Mouse (Mus musculus) A20 (cell line): Measurements from ENCODE around the gene Scaf1.
A peak's percentile ranks its signal among the peaks of the same experiment; 100 is the strongest.

Experiments
- DNase-seq: peaks from one replicate; pipeline ENCODE4 v3.0.0-alpha.2; 2011; ENCODE audit warnings: low read depth, low spot score

The Scaf1 gene

DNA sequence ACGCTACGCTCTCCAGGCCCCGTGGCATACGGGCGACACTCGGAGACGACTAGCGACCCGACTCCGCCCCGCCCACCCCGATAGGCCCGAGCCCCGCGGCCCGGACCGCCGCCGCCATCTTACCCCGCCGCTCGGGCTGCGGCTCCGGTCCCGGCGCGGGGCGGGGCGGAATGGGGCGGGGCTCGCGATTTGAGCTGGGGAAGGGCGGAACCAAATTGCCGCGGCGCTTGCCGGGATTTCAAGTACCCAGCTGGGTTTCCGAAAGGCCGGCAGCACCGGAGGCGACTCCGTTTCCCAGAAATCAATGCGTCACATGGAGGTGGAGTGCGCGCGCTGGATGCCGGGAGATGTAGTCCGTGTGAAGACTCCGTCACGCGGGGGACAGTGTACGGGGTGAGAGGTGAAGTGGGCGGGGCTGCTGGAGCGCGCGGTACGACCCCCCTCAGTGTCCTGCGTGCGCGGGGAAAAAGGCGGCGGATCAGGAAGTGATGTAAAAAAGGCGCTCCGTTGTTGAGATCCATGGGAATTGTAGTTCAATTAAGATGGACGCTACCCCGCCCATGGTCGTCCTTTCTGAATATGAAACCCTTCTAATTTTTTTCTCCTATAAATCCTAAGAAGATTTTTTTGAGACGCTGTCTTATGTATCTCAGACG lies at the start of gene Scaf1:
Gene Scaf1 (minus strand): TSS at position 407 of the 656 bp plus-strand sequence.
- peak; percentile 100 for DNase-seq

GRCm38 (mm10) chr7:45062239-45062835 lies 46.2 kb upstream of the Scaf1 start, which contains the start of the genes Nosip and Prrg2:
Gene Nosip, plus strand, starts transcription at chr7:45062429.
Gene Prrg2, minus strand, starts transcription at chr7:45062677.
- DNase-seq = peak; percentile 99

- peak; percentile 37 for DNase-seq
Measured at GRCm38 (mm10) chr7:45061532-45062075, 45.4 kb upstream of the Scaf1 start.

- no peak for DNase-seq
Measured at GRCm38 (mm10) chr7:45060632-45061122, 44.5 kb upstream of the Scaf1 start.

GRCm38 (mm10) chr7:45058607-45059571 lies 42.7 kb upstream of the Scaf1 start:
- no peak for DNase-seq

- no peak for DNase-seq
Measured at GRCm38 (mm10) chr7:45056972-45057348, 40.8 kb upstream of the Scaf1 start.

GRCm38 (mm10) chr7:45056329-45056971 lies 40.3 kb upstream of the Scaf1 start:
- no peak for DNase-seq

DNA sequence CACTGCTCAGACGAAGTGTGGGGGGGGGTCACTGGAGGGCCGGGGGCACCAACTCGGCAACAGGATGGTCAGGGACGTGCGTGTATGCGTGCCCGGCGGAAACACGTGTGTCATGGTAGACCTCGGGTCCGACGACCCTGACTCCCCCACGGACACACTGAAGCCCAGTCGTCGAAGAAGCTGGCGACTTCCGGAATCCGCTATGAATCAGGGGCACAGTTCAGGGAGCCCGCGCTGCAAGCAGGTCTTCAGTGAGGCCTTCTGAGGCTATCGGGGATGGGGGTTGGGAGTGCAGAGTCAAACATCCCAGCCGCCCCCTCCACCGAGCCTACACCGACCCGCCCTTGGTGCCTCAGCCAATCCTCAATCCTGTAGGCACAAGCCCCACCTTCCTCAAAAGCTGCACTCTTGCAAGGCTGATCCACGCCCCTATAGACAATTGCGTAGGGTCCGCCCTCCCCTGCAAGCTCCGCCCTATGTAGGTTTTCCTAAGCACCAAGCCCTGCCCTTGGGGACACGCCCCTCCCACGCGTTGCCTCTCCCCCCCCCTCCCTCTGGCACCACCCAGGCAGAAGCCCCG lies 37.9 kb upstream of the Scaf1 start:
- peak; percentile 99 for DNase-seq

DNA sequence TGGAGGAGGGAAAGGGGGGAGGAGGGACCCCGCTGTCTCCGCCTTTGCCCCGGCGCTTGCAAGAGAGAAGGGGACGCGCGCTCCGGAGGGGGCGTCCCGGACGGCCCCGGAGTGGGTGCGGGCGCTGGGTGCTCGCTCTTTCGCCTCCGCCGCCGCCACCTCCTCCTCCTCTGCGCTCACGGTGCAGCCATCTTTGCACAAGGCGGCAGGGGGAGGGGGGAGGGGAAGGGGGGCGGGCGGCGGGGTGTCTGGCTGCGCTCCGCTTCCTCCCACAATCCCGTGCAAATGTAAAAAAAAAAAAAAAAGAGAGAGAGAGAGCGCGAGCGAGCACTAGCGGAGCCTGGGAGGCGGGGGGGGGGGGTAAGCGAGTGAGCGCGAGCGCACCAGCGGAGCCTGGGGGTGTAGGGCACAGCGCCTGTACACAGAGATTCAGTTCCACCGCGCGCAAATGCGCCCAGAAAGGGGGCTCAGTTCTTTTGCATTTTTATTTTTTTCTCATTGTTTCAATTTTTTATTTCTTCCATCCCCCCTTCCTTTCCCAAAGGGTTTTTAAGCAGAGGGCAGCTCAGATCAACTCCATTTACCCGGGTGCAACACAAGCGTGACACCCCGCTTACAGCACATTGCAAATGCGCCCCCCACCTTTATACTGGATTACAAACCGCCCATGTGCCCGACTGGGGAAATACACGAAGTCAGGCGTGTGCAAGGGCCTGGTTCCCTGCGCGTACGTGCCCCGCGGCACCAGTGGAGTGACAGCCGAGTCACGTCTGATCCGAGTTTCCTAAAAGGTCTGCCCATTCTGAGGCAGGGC lies 37.2 kb upstream of the Scaf1 start:
- peak; percentile 93 for DNase-seq

- no peak for DNase-seq
Measured at GRCm38 (mm10) chr7:45052862-45053116, 36.6 kb upstream of the Scaf1 start, which contains the start of gene Prr12. Gene Prr12, minus strand, starts transcription at chr7:45052881.

- DNase-seq = peak; percentile 74
Measured at GRCm38 (mm10) chr7:45052181-45052861, 36.2 kb upstream of the Scaf1 start.

GRCm38 (mm10) chr7:45051601-45051974 lies 35.4 kb upstream of the Scaf1 start:
- no peak for DNase-seq

DNA sequence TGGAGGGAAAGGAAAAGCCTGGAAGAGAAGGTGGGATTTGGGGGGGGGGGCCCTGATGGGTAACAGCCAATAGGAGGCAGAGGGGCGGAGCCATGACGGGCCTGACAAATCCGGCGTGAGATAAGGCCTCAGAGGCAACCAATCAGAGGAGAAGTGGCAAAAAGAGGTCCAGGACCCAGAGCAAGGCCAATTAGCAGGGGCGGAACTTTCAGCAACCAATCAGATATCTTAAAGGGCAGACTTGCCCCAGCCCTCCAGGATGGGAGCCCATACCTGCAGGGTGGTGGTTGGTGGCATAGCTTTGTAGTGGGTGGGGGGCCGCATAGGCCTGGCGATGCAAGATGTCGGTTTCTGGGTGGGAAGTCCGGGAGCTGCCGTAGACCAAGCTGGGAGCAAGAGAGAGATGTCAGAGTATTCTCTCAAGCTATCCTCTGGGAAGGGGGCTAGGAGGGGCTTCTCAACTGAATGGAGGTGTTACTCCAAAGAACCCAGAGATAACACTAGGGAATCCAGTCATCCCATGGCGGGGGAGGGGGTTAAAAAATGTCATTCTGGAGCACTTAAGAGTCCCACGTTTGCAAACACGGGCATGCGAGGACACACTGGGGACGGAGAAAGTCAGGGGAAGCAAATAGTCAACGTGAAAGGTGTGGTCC lies 34.9 kb upstream of the Scaf1 start:
- DNase-seq = peak; percentile 92

- no peak for DNase-seq
Measured at GRCm38 (mm10) chr7:45048923-45049657, 32.9 kb upstream of the Scaf1 start.

DNA sequence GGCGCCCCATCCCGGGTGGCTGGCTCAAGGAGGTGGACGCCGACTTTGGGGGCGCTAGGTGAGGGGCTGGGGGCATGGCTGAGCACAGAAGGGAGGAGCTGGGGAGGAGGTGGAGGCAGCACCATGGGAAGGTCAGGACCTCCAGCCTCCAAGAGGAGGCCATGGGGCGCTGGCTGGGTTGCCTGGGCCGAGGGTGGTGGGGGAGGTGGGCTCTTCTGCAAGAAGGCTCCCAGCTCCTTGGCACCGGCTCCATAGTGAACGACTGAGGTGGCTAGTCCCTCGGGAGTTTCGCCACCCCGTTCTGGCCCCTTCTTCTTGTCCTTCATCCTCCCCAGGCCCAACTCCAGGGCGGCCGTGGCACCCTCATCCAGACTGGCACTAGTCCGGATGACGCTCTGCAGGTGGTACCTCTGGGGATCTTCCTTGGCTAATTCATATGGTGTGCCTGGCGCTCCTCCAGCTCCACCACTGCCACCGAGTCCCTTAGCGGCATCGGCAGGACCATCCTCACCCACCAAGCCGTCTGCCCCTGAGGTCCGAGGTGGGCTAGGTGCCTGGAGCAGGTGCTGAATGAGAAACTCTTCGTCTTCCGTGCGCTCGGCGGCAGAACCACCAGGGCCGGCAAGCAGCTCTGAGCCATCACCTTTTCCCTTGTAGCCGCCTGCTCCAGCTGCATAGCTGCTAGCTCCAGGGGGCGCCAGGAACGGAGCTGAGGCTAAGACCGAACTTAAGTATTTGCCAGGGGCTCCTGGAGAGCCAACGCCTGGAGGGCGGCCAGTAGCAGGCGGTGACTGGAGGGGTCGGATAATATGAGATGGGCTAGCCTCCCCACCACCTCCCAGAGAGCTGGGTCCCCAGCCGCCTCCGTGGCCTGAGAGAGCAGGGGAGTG lies 32.1 kb upstream of the Scaf1 start:
- no peak for DNase-seq

- no peak for DNase-seq
Measured at GRCm38 (mm10) chr7:45047491-45047890, 31.3 kb upstream of the Scaf1 start.

- DNase-seq = no peak
Measured at GRCm38 (mm10) chr7:45046853-45047350, 30.7 kb upstream of the Scaf1 start.
